Mouse (Mus musculus): ENCODE measurements around the gene Cyp2c68. TPM values are rescaled to one million over a fixed set of nuclear protein-coding genes. Genes with fewer than 3 reads are reported as not detected.
"Not testable (repeated sequence)": the region's sequence is repeated elsewhere in the genome, so short reads cannot be mapped to it uniquely, and the experiment has no call there.

The Cyp2c68 gene
- polyA plus RNA-seq (2015; fragmentation: Nextera tagmentation; extraction: Ambion mirVana): 0.19 TPM in 1 of 2 replicates, not detected in the other

- Histone ChIP-seq H3K27ac (no peak within 1 kb of the TSS), H3K4me3 (no peak within 1 kb of the TSS), H3K4me1 (no peaks in the 10 kb centered on the region), H3K27me3 (replicated peaks) (no peaks in the 10 kb centered on the region), H3K4me2 (no peak within 1 kb of the TSS), H3K36me3 (replicated peaks) (no peaks in the 10 kb centered on the region), H3K9ac (no peak within 1 kb of the TSS), H3K9me3 (no peaks in the 10 kb centered on the region)
- WGBS: 89% methylated on average over 2 of the region's 2 CpGs
- ATAC-seq (replicated peaks): no peak
Measured at GRCm38 (mm10) chr19:39740920-39741319, at the start of gene Cyp2c68. Cyp2c68 (minus strand) TSS chr19:39741054.

GRCm38 (mm10) chr19:39785458-39785857 lies 44.6 kb upstream of the Cyp2c68 start:
- H3K27ac ChIP-seq; ATAC-seq (replicated peaks); H3K27me3 ChIP-seq (replicated peaks); H3K4me1 ChIP-seq; H3K9me3 ChIP-seq; H3K36me3 ChIP-seq (replicated peaks); H3K9ac ChIP-seq; H3K4me3 ChIP-seq; H3K4me2 ChIP-seq: not testable (repeated sequence)
- 80% methylated on average over 2 of the region's 2 CpGs for WGBS

- WGBS: 41% methylated on average over 1 of the region's 1 CpGs
- Histone ChIP-seq H3K4me1 (no peaks in the 10 kb centered on the region), H3K9me3 (no peaks in the 10 kb centered on the region), H3K27me3 (replicated peaks) (no peaks in the 10 kb centered on the region), H3K4me3 (no peak overlapping the region), H3K9ac (no peak overlapping the region), H3K36me3 (replicated peaks) (no peaks in the 10 kb centered on the region), H3K27ac (no peak overlapping the region), H3K4me2 (no peak overlapping the region)
- ATAC-seq (replicated peaks): no peak
Measured at GRCm38 (mm10) chr19:39745357-39745756, 4.5 kb upstream of the Cyp2c68 start.

- H3K9me3 ChIP-seq; H3K36me3 ChIP-seq (replicated peaks); H3K27me3 ChIP-seq (replicated peaks); ATAC-seq (replicated peaks); H3K4me3 ChIP-seq; H3K27ac ChIP-seq; H3K4me1 ChIP-seq; H3K9ac ChIP-seq; H3K4me2 ChIP-seq: not testable (repeated sequence)
- 64% methylated on average over 1 of the region's 1 CpGs for WGBS
Measured at GRCm38 (mm10) chr19:39744361-39744760, 3.5 kb upstream of the Cyp2c68 start.

- H3K9ac ChIP-seq; H3K36me3 ChIP-seq (replicated peaks); H3K9me3 ChIP-seq; H3K27me3 ChIP-seq (replicated peaks); H3K4me1 ChIP-seq; ATAC-seq (replicated peaks); H3K27ac ChIP-seq; H3K4me2 ChIP-seq; H3K4me3 ChIP-seq: not testable (repeated sequence)
- WGBS: 83% methylated on average over 2 of the region's 2 CpGs
Measured at GRCm38 (mm10) chr19:39711116-39711515, 29.7 kb downstream of the Cyp2c68 start.

GRCm38 (mm10) chr19:39665650-39666049 lies 75.2 kb downstream of the Cyp2c68 start:
- not testable (repeated sequence) for H3K36me3 ChIP-seq (replicated peaks); H3K4me2 ChIP-seq; H3K27ac ChIP-seq; H3K27me3 ChIP-seq (replicated peaks); H3K4me3 ChIP-seq; H3K4me1 ChIP-seq; H3K9ac ChIP-seq; H3K9me3 ChIP-seq; ATAC-seq (replicated peaks)

- Histone ChIP-seq H3K27me3 (replicated peaks) (no peaks in the 10 kb centered on the region), H3K4me3 (no peak overlapping the region), H3K4me1 (no peaks in the 10 kb centered on the region), H3K4me2 (no peak overlapping the region), H3K27ac (no peak overlapping the region), H3K9ac (no peak overlapping the region), H3K36me3 (replicated peaks) (no peaks in the 10 kb centered on the region), H3K9me3 (no peaks in the 10 kb centered on the region)
- no peak for ATAC-seq (replicated peaks)
- WGBS: 42% methylated on average over 1 of the region's 1 CpGs
Measured at GRCm38 (mm10) chr19:39652381-39652780, 88.5 kb downstream of the Cyp2c68 start.

GRCm38 (mm10) chr19:39648938-39649337 lies 91.9 kb downstream of the Cyp2c68 start, which contains the start of gene Cyp2c67:
Cyp2c67 (minus strand) TSS chr19:39649051.
- Histone ChIP-seq H3K9ac (no peak within 1 kb of the TSS), H3K4me2 (no peak within 1 kb of the TSS), H3K36me3 (replicated peaks) (no peaks in the 10 kb centered on the region), H3K4me3 (no peak within 1 kb of the TSS), H3K4me1 (no peaks in the 10 kb centered on the region), H3K27ac (no peak within 1 kb of the TSS), H3K27me3 (replicated peaks) (no peaks in the 10 kb centered on the region), H3K9me3 (no peaks in the 10 kb centered on the region)
- no peak for ATAC-seq (replicated peaks)
- 98% methylated on average over 1 of the region's 1 CpGs for WGBS

- no peaks in the 10 kb centered on the region for H3K36me3 ChIP-seq (replicated peaks)
- H3K9ac ChIP-seq: no peak overlapping the region
- H3K4me3 ChIP-seq: no peak overlapping the region
- H3K4me2 ChIP-seq: no peak overlapping the region
- no peak for ATAC-seq (replicated peaks)
- H3K4me1 ChIP-seq: no peaks in the 10 kb centered on the region
- no peak overlapping the region for H3K27ac ChIP-seq
- H3K9me3 ChIP-seq: no peaks in the 10 kb centered on the region
- 92% methylated on average over 9 of the region's 9 CpGs for WGBS
- H3K27me3 ChIP-seq (replicated peaks): no peaks in the 10 kb centered on the region
Measured at GRCm38 (mm10) chr19:39647519-39647918, 93.3 kb downstream of the Cyp2c68 start.

GRCm38 (mm10) chr19:39644551-39644950 lies 96.3 kb downstream of the Cyp2c68 start:
- ATAC-seq (replicated peaks); H3K36me3 ChIP-seq (replicated peaks); H3K27ac ChIP-seq; H3K4me3 ChIP-seq; H3K4me2 ChIP-seq; H3K27me3 ChIP-seq (replicated peaks); H3K9ac ChIP-seq; H3K4me1 ChIP-seq; H3K9me3 ChIP-seq: not testable (repeated sequence)
- WGBS: 85% methylated on average over 7 of the region's 7 CpGs

Other genes with a start within 250 kb of the Cyp2c68 start
- gene Cyp2c39, start 230.2 kb downstream of the Cyp2c68 start, polyA plus RNA-seq (2015; fragmentation: Nextera tagmentation; extraction: Ambion mirVana): not detected in 2 replicates
- gene Cyp2c67, start 92.0 kb downstream of the Cyp2c68 start, polyA plus RNA-seq (2015; fragmentation: Nextera tagmentation; extraction: Ambion mirVana): not detected in 2 replicates
- gene Cyp2c40, start 71.8 kb upstream of the Cyp2c68 start, polyA plus RNA-seq (2015; fragmentation: Nextera tagmentation; extraction: Ambion mirVana): not detected in 2 replicates
- not detected in 2 replicates for gene Cyp2c69, start 145.7 kb upstream of the Cyp2c68 start, polyA plus RNA-seq (2015; fragmentation: Nextera tagmentation; extraction: Ambion mirVana)